Mouse (Mus musculus) heart, embryonic 11.5 days (tissue): ENCODE measurements around the gene Foxd2. TPM values are rescaled to one million over a fixed set of nuclear protein-coding genes. Genes with fewer than 3 reads are reported as not detected.

Source experiments
- ATAC-seq: fragments of 200-750 bp; cut with Nextera tagmentation; replicated peaks from 2 replicates; pipeline ENCODE4 v1.8.0; 2017; ENCODE audit warnings: moderate library complexity; ENCODE audit not compliant: insufficient number of reproducible peaks, low FRiP score, low TSS enrichment
- H3K27ac ChIP-seq: fragments of 300-500 bp; sonication (generic); 2 replicates; pipeline ENCODE4 v1.5.1; 2014; ENCODE audit warnings: mild to moderate bottlenecking, low read depth, low read length
- H3K27me3 ChIP-seq: fragments of 300-500 bp; sonication (generic); 2 replicates; pipeline ENCODE4 v1.6.1; 2014; ENCODE audit warnings: mild to moderate bottlenecking, low read length, mixed read lengths; ENCODE audit not compliant: control insufficient read depth, insufficient read depth
- H3K36me3 ChIP-seq: fragments of 300-500 bp; sonication (generic); 2 replicates; pipeline ENCODE4 v1.6.1; 2014; ENCODE audit warnings: mild to moderate bottlenecking, low read length, moderate library complexity, mixed read lengths; ENCODE audit not compliant: control insufficient read depth, insufficient read depth
- H3K4me1 ChIP-seq: fragments of 300-500 bp; sonication (generic); 2 replicates; pipeline ENCODE4 v1.6.1; 2014; ENCODE audit warnings: low read length; ENCODE audit not compliant: control insufficient read depth, insufficient read depth
- H3K4me2 ChIP-seq: fragments of 300-500 bp; sonication (generic); 2 replicates; pipeline ENCODE4 v1.6.1; 2014; ENCODE audit warnings: mild to moderate bottlenecking, moderate library complexity
- H3K4me3 ChIP-seq: fragments of 300-500 bp; sonication (generic); 2 replicates; pipeline ENCODE4 v1.5.1; 2014; ENCODE audit warnings: low read depth, low read length
- H3K9ac ChIP-seq: fragments of 300-500 bp; sonication (generic); 2 replicates; pipeline ENCODE4 v1.6.1; 2014; ENCODE audit warnings: mild to moderate bottlenecking, low read depth, low read length, moderate library complexity
- H3K9me3 ChIP-seq: fragments of 300-500 bp; sonication (generic); replicated peaks from 2 replicates; pipeline ENCODE4 v1.6.1; 2016; ENCODE audit warnings: low read length; ENCODE audit not compliant: control insufficient read depth
- WGBS: fragments of 180-500 bp; shearing (Covaris S2); extraction: QIAGEN DNeasy Blood & Tissue Kit; methylation state at CpG from one replicate; pipeline ENCODE4 v1.1.7; 2014; ENCODE audit not compliant: insufficient replicate concordance; 5-methylcytosine and 5-hydroxymethylcytosine counted together
- polyA plus RNA-seq: library from polyadenylated mRNA; unstranded; fragments of >200 nt; fragmentation: Nextera tagmentation; extraction: Ambion mirVana; gene quantifications from 2 replicates; pipeline ENCODE4 v1.2.1, GENCODE M21; 2014

Foxd2 gene
- polyA plus RNA-seq, 1 experiment from 2014 or later, result 0.17 TPM

GRCm38 (mm10) chr4:114907056-114907917 is 1.4 kb downstream of the Foxd2 start:
- Histone ChIP-seq H3K9me3 (no peaks in the 10 kb centered on the region), H3K27ac (no peak overlapping the region), H3K4me3 (peak overlapping the region; percentile 57), H3K27me3 (peaks cover 96% of the 10 kb centered on the region), H3K4me1 (no peaks in the 10 kb centered on the region; the same call in 1 of the 2 replicates), H3K36me3 (no peaks in the 10 kb centered on the region), H3K4me2 (peak overlapping the region; percentile 74), H3K9ac (no peak overlapping the region; the same call in 1 of the 2 replicates)
- ATAC-seq, result no peak
- WGBS, result 1% methylated on average over 72 of the region's 74 CpGs

- Histone ChIP-seq H3K27me3 (peaks cover 97% of the 10 kb centered on the region), H3K9me3 (no peaks in the 10 kb centered on the region), H3K4me2 (no peak overlapping the region), H3K4me3 (no peak overlapping the region), H3K4me1 (no peaks in the 10 kb centered on the region; the same call in 1 of the 2 replicates), H3K36me3 (no peaks in the 10 kb centered on the region), H3K9ac (no peak overlapping the region), H3K27ac (no peak overlapping the region)
- WGBS, result 7% methylated on average over 10 of the region's 10 CpGs
- ATAC-seq, result no peak
Observed at GRCm38 (mm10) chr4:114905969-114906680, 2.5 kb downstream of the Foxd2 start.

GRCm38 (mm10) chr4:114905501-114905900 is 3.2 kb downstream of the Foxd2 start:
- no peak overlapping the region for H3K27ac ChIP-seq
- H3K4me2 ChIP-seq, result no peak overlapping the region
- 55% methylated on average over 3 of the region's 3 CpGs for WGBS
- no peaks in the 10 kb centered on the region for H3K9me3 ChIP-seq
- H3K36me3 ChIP-seq, result no peaks in the 10 kb centered on the region
- no peaks in the 10 kb centered on the region; the same call in 1 of the 2 replicates for H3K4me1 ChIP-seq
- H3K4me3 ChIP-seq, result no peak overlapping the region
- peaks cover 97% of the 10 kb centered on the region for H3K27me3 ChIP-seq
- no peak overlapping the region for H3K9ac ChIP-seq
- ATAC-seq, result no peak

- H3K36me3 ChIP-seq, result no peaks in the 10 kb centered on the region
- no peak overlapping the region for H3K9ac ChIP-seq
- no peak overlapping the region for H3K4me3 ChIP-seq
- WGBS, result 1% methylated on average over 11 of the region's 11 CpGs
- no peaks in the 10 kb centered on the region; the same call in 1 of the 2 replicates for H3K4me1 ChIP-seq
- ATAC-seq, result no peak
- H3K27ac ChIP-seq, result no peak overlapping the region
- no peak overlapping the region for H3K4me2 ChIP-seq
- peaks cover 97% of the 10 kb centered on the region for H3K27me3 ChIP-seq
- no peaks in the 10 kb centered on the region for H3K9me3 ChIP-seq
Observed at GRCm38 (mm10) chr4:114903422-114903782, 5.3 kb downstream of the Foxd2 start.

- Histone ChIP-seq H3K9me3 (no peaks in the 10 kb centered on the region), H3K27ac (no peak overlapping the region), H3K4me3 (no peak overlapping the region; the same call in 1 of the 2 replicates), H3K4me1 (no peaks in the 10 kb centered on the region; the same call in 1 of the 2 replicates), H3K27me3 (peaks cover 97% of the 10 kb centered on the region), H3K36me3 (no peaks in the 10 kb centered on the region), H3K9ac (no peak overlapping the region), H3K4me2 (peak overlapping the region; percentile 46; the same call in 1 of the 2 replicates)
- WGBS, result under 1% methylated on average over 39 of the region's 39 CpGs
- no peak for ATAC-seq
Observed at GRCm38 (mm10) chr4:114902641-114903421, 5.8 kb downstream of the Foxd2 start.

- under 1% methylated on average over 42 of the region's 42 CpGs for WGBS
- no peak overlapping the region for H3K9ac ChIP-seq
- H3K9me3 ChIP-seq, result no peaks in the 10 kb centered on the region
- H3K4me1 ChIP-seq, result no peaks in the 10 kb centered on the region
- H3K4me3 ChIP-seq, result 0 out of 2 replicates have a peak overlapping the region, but pooled peaks have one; percentile 15
- H3K4me2 ChIP-seq, result peak overlapping the region; percentile 46
- H3K36me3 ChIP-seq, result no peaks in the 10 kb centered on the region
- ATAC-seq, result no peak
- H3K27ac ChIP-seq, result no peak overlapping the region
- peaks cover 97% of the 10 kb centered on the region for H3K27me3 ChIP-seq
Observed at GRCm38 (mm10) chr4:114901643-114902351, 6.9 kb downstream of the Foxd2 start.

- Histone ChIP-seq H3K36me3 (no peaks in the 10 kb centered on the region), H3K4me3 (no peak overlapping the region), H3K4me2 (no peak overlapping the region), H3K9me3 (no peaks in the 10 kb centered on the region), H3K27me3 (peaks cover 97% of the 10 kb centered on the region), H3K9ac (no peak overlapping the region), H3K4me1 (no peaks in the 10 kb centered on the region), H3K27ac (no peak overlapping the region)
- 4% methylated on average over 33 of the region's 33 CpGs for WGBS
- no peak for ATAC-seq
Observed at GRCm38 (mm10) chr4:114900866-114901642, 7.6 kb downstream of the Foxd2 start.
